Mouse (Mus musculus) heart, embryonic 12.5 days (tissue): ENCODE data around the gene Clic5. TPM values are rescaled to one million over a fixed set of nuclear protein-coding genes. Genes with fewer than 3 reads are reported as not detected.

Experiments
- ATAC-seq: fragments of 200-750 bp; cut with Nextera tagmentation; 2 replicates; pipeline ENCODE4 v1.8.0; 2017; ENCODE audit warnings: moderate TSS enrichment, moderate library complexity; ENCODE audit not compliant: insufficient number of reproducible peaks, low FRiP score
- H3K27ac ChIP-seq: fragments of 300-500 bp; sonication (generic); 2 replicates; pipeline ENCODE4 v1.5.1; 2016; ENCODE audit warnings: mild to moderate bottlenecking, moderate library complexity; ENCODE audit not compliant: poor library complexity, severe bottlenecking
- H3K27me3 ChIP-seq: fragments of 300-500 bp; sonication (generic); replicated peaks from 2 replicates; pipeline ENCODE4 v1.6.1; 2016; ENCODE audit warnings: mild to moderate bottlenecking, moderate library complexity
- H3K36me3 ChIP-seq: fragments of 300-500 bp; sonication (generic); 2 replicates; pipeline ENCODE4 v1.6.1; 2016; ENCODE audit warnings: mild to moderate bottlenecking, moderate library complexity
- H3K4me1 ChIP-seq: fragments of 300-500 bp; sonication (generic); replicated peaks from 2 replicates; pipeline ENCODE4 v1.6.1; 2016; ENCODE audit warnings: mild to moderate bottlenecking
- H3K4me2 ChIP-seq: fragments of 300-500 bp; sonication (generic); 2 replicates; pipeline ENCODE4 v1.6.1; 2016; ENCODE audit warnings: mild to moderate bottlenecking, moderate library complexity
- H3K4me3 ChIP-seq: fragments of 300-500 bp; sonication (generic); 2 replicates; pipeline ENCODE4 v1.5.1; 2016; ENCODE audit warnings: mild to moderate bottlenecking
- H3K9ac ChIP-seq: fragments of 300-500 bp; sonication (generic); 2 replicates; pipeline ENCODE4 v1.6.1; 2016; ENCODE audit warnings: mild to moderate bottlenecking, moderate library complexity
- H3K9me3 ChIP-seq: fragments of 300-500 bp; sonication (generic); replicated peaks from 2 replicates; pipeline ENCODE4 v1.6.1; 2016; ENCODE audit warnings: mild to moderate bottlenecking, moderate library complexity
- WGBS: fragments of 180-500 bp; shearing (Covaris S2); methylation state at CpG from one replicate; pipeline ENCODE4 v1.1.7; 2016; 5-methylcytosine and 5-hydroxymethylcytosine counted together
- polyA plus RNA-seq: library from polyadenylated mRNA; unstranded; fragments of >200 nt; fragmentation: Nextera tagmentation; extraction: Ambion mirVana; gene quantifications from 2 replicates; pipeline ENCODE4 v1.2.1, GENCODE M21; 2016

Clic5 gene
- polyA plus RNA-seq, 1 experiment from 2014 or later, result 10.2 TPM

- no peaks in the 10 kb centered on the region for H3K9me3 ChIP-seq
- no peak overlapping the region for H3K4me3 ChIP-seq
- H3K36me3 ChIP-seq, result no peaks in the 10 kb centered on the region
- 0 out of 2 replicates have a peak, but pooled peaks cover 9% of the 10 kb centered on the region for H3K27me3 ChIP-seq
- H3K9ac ChIP-seq, result no peak overlapping the region
- 33% methylated on average over 3 of the region's 3 CpGs for WGBS
- peaks cover 29% of the 10 kb centered on the region for H3K4me1 ChIP-seq
- H3K27ac ChIP-seq, result peak overlapping the region; percentile 12; the same call in 1 of the 2 replicates
- no peak overlapping the region for H3K4me2 ChIP-seq
- ATAC-seq, result no peak
Measured at GRCm38 (mm10) chr17:44192981-44193380, 4.6 kb downstream of the Clic5 start.

GRCm38 (mm10) chr17:44199158-44199557 is 10.8 kb downstream of the Clic5 start:
- H3K4me3 ChIP-seq, result no peak overlapping the region
- H3K27ac ChIP-seq, result no peak overlapping the region
- no peaks in the 10 kb centered on the region for H3K36me3 ChIP-seq
- WGBS, result 63% methylated on average over 4 of the region's 4 CpGs
- H3K4me1 ChIP-seq, result peaks cover 14% of the 10 kb centered on the region
- no peak overlapping the region for H3K4me2 ChIP-seq
- H3K27me3 ChIP-seq, result no peaks in the 10 kb centered on the region
- H3K9ac ChIP-seq, result no peak overlapping the region
- ATAC-seq, result no peak
- no peaks in the 10 kb centered on the region for H3K9me3 ChIP-seq

- no peak overlapping the region for H3K9ac ChIP-seq
- ATAC-seq, result no peak
- peaks cover 13% of the 10 kb centered on the region for H3K4me1 ChIP-seq
- H3K27me3 ChIP-seq, result no peaks in the 10 kb centered on the region
- H3K27ac ChIP-seq, result no peak overlapping the region
- H3K4me2 ChIP-seq, result no peak overlapping the region
- H3K36me3 ChIP-seq, result no peaks in the 10 kb centered on the region
- 51% methylated on average over 5 of the region's 5 CpGs for WGBS
- no peak overlapping the region for H3K4me3 ChIP-seq
- no peaks in the 10 kb centered on the region for H3K9me3 ChIP-seq
Measured at GRCm38 (mm10) chr17:44202952-44203351, 14.6 kb downstream of the Clic5 start.

- 70% methylated on average over 1 of the region's 1 CpGs for WGBS
Measured at GRCm38 (mm10) chr17:44204787-44205186, 16.4 kb downstream of the Clic5 start.

GRCm38 (mm10) chr17:44205562-44205961 is 17.2 kb downstream of the Clic5 start:
- H3K4me1 ChIP-seq, result peaks cover 10% of the 10 kb centered on the region
- WGBS, result 81% methylated on average over 3 of the region's 3 CpGs
- H3K36me3 ChIP-seq, result no peaks in the 10 kb centered on the region
- no peak overlapping the region for H3K4me3 ChIP-seq
- no peaks in the 10 kb centered on the region; the same call in 1 of the 2 replicates for H3K9me3 ChIP-seq
- H3K27me3 ChIP-seq, result no peaks in the 10 kb centered on the region
- H3K4me2 ChIP-seq, result no peak overlapping the region
- no peak overlapping the region for H3K9ac ChIP-seq
- H3K27ac ChIP-seq, result no peak overlapping the region
- no peak for ATAC-seq

More at GRCm38 (mm10) chr17:44204787-44205186, 16.4 kb downstream of the Clic5 start:
- Histone ChIP-seq H3K27ac (no peak overlapping the region), H3K4me2 (no peak overlapping the region), H3K9me3 (no peaks in the 10 kb centered on the region; the same call in 1 of the 2 replicates), H3K4me3 (no peak overlapping the region), H3K27me3 (no peaks in the 10 kb centered on the region), H3K9ac (no peak overlapping the region), H3K36me3 (no peaks in the 10 kb centered on the region), H3K4me1 (peaks cover 13% of the 10 kb centered on the region)
- ATAC-seq, result no peak

- no peaks in the 10 kb centered on the region for H3K4me1 ChIP-seq
- no peaks in the 10 kb centered on the region for H3K36me3 ChIP-seq
- no peaks in the 10 kb centered on the region for H3K27me3 ChIP-seq
- no peak overlapping the region for H3K9ac ChIP-seq
- H3K9me3 ChIP-seq, result no peaks in the 10 kb centered on the region; the same call in 1 of the 2 replicates
- H3K27ac ChIP-seq, result no peak overlapping the region
- no peak for ATAC-seq
- no peak overlapping the region for H3K4me3 ChIP-seq
- 72% methylated on average over 4 of the region's 4 CpGs for WGBS
- H3K4me2 ChIP-seq, result no peak overlapping the region
Measured at GRCm38 (mm10) chr17:44208900-44209299, 20.5 kb downstream of the Clic5 start.

- no peak overlapping the region for H3K4me3 ChIP-seq
Measured at GRCm38 (mm10) chr17:44212960-44213619, 24.7 kb downstream of the Clic5 start.

GRCm38 (mm10) chr17:44215196-44215799 is 26.9 kb downstream of the Clic5 start:
- Histone ChIP-seq H3K27ac (no peak overlapping the region), H3K9me3 (no peaks in the 10 kb centered on the region), H3K27me3 (no peaks in the 10 kb centered on the region), H3K4me3 (no peak overlapping the region), H3K36me3 (no peaks in the 10 kb centered on the region), H3K9ac (no peak overlapping the region), H3K4me2 (no peak overlapping the region), H3K4me1 (peaks cover 22% of the 10 kb centered on the region)
- ATAC-seq, result no peak
- WGBS, result 73% methylated on average over 9 of the region's 9 CpGs

More at GRCm38 (mm10) chr17:44212960-44213619, 24.7 kb downstream of the Clic5 start:
- no peak overlapping the region for H3K4me2 ChIP-seq
- H3K27ac ChIP-seq, result no peak overlapping the region
- H3K4me1 ChIP-seq, result peaks cover 13% of the 10 kb centered on the region
- no peaks in the 10 kb centered on the region for H3K27me3 ChIP-seq
- H3K9ac ChIP-seq, result no peak overlapping the region
- ATAC-seq, result no peak
- 85% methylated on average over 5 of the region's 5 CpGs for WGBS
- H3K36me3 ChIP-seq, result no peaks in the 10 kb centered on the region
- no peaks in the 10 kb centered on the region; the same call in 1 of the 2 replicates for H3K9me3 ChIP-seq

- H3K9ac ChIP-seq, result no peak overlapping the region
- H3K4me1 ChIP-seq, result peaks cover 23% of the 10 kb centered on the region
- no peak overlapping the region for H3K4me3 ChIP-seq
- H3K4me2 ChIP-seq, result no peak overlapping the region
- H3K36me3 ChIP-seq, result no peaks in the 10 kb centered on the region
- H3K9me3 ChIP-seq, result no peaks in the 10 kb centered on the region
- peak; percentile 48 for ATAC-seq
- peak overlapping the region; percentile 52; the same call in 1 of the 2 replicates for H3K27ac ChIP-seq
- H3K27me3 ChIP-seq, result no peaks in the 10 kb centered on the region
- 58% methylated on average over 2 of the region's 2 CpGs for WGBS
Measured at GRCm38 (mm10) chr17:44217185-44217584, 28.8 kb downstream of the Clic5 start.

- H3K4me2 ChIP-seq, result no peak overlapping the region
- H3K9me3 ChIP-seq, result no peaks in the 10 kb centered on the region
- H3K4me1 ChIP-seq, result peaks cover 23% of the 10 kb centered on the region
- no peaks in the 10 kb centered on the region for H3K36me3 ChIP-seq
- peak overlapping the region; percentile 62 for H3K27ac ChIP-seq
- no peak for ATAC-seq
- H3K27me3 ChIP-seq, result no peaks in the 10 kb centered on the region
- no peak overlapping the region for H3K9ac ChIP-seq
- WGBS, result 31% methylated on average over 2 of the region's 2 CpGs
- no peak overlapping the region for H3K4me3 ChIP-seq
Measured at GRCm38 (mm10) chr17:44219943-44220342, 31.6 kb downstream of the Clic5 start.

GRCm38 (mm10) chr17:44228428-44228827 is 40.0 kb downstream of the Clic5 start:
- H3K4me2 ChIP-seq, result no peak overlapping the region

More at GRCm38 (mm10) chr17:44228428-44228827, 40.0 kb downstream of the Clic5 start:
- no peaks in the 10 kb centered on the region for H3K36me3 ChIP-seq
- H3K9ac ChIP-seq, result no peak overlapping the region
- no peak for ATAC-seq
- H3K27me3 ChIP-seq, result no peaks in the 10 kb centered on the region
- no peak overlapping the region for H3K4me3 ChIP-seq
- WGBS, result 73% methylated on average over 5 of the region's 5 CpGs
- no peaks in the 10 kb centered on the region for H3K9me3 ChIP-seq
- no peak overlapping the region for H3K27ac ChIP-seq
- H3K4me1 ChIP-seq, result 0 out of 2 replicates have a peak, but pooled peaks cover 7% of the 10 kb centered on the region
